24 mouse cellular contexts compared by ENCODE assay signal in genomic region chr4:139689627-139690269, GRCm38 (mm10). TPM values are rescaled to one million over a fixed set of nuclear protein-coding genes. Genes with fewer than 3 reads are reported as not detected.
DNase-seq lines count a peak whose midpoint lies in the region; ATAC-seq and TF ChIP-seq lines count a peak whose summit lies in the region.
"Had no signal": no experiment of that assay in that cellular context is flagged by ENCODE, and none has a peak within 500 bp of the region (broad histone marks: within the 10 kb centered on the region; RNA-seq: fewer than 3 reads in every experiment).

No protein-coding gene starts in this region.

- no peaks in the 10 kb centered on the region for H3K9me3 ChIP-seq in limb, embryonic 14.5 days (ENCODE audit: control insufficient read depth, low read length)
- H3K9me3 ChIP-seq: forebrain, embryonic 15.5 days; midbrain, embryonic 12.5 days; neural tube, embryonic 13.5 days had no signal

- no peak overlapping the region for H3K4me2 ChIP-seq in limb, embryonic 14.5 days (replicated peaks; ENCODE audit: low read depth, low read length, severe bottlenecking)
- H3K4me2 ChIP-seq: forebrain, embryonic 15.5 days; hindbrain, embryonic 14.5 days; midbrain, embryonic 12.5 days; neural tube, embryonic 13.5 days had no signal

- peaks cover 7% of the 10 kb centered on the region for H3K4me1 ChIP-seq in limb, embryonic 14.5 days (ENCODE audit: control insufficient read depth, insufficient read depth, low read length)

- H3K27me3 ChIP-seq in limb, embryonic 14.5 days (ENCODE audit: control insufficient read depth, insufficient read depth, low read length): no peaks in the 10 kb centered on the region
- H3K27me3 ChIP-seq: forebrain, embryonic 15.5 days; neural tube, embryonic 13.5 days had no signal

- H3K36me3 ChIP-seq in limb, embryonic 14.5 days (ENCODE audit: control insufficient read depth, insufficient read depth, low read length): no peaks in the 10 kb centered on the region
- H3K36me3 ChIP-seq: forebrain, embryonic 15.5 days; G1E; midbrain, embryonic 12.5 days; neural tube, embryonic 13.5 days had no signal

- no peak overlapping the region for H3K4me3 ChIP-seq in limb, embryonic 14.5 days (replicated peaks; ENCODE audit: low read length)
- H3K4me3 ChIP-seq: forebrain, embryonic 15.5 days; midbrain, embryonic 12.5 days; neural tube, embryonic 13.5 days had no signal

- ATAC-seq in limb, embryonic 14.5 days (ENCODE audit: low FRiP score, low read depth): peak; percentile 60
- ATAC-seq: forebrain, embryonic 15.5 days had no signal

- H3K27ac ChIP-seq in limb, embryonic 14.5 days (replicated peaks; ENCODE audit: low read depth, low read length): no peak overlapping the region
- H3K27ac ChIP-seq: forebrain, embryonic 15.5 days; hindbrain, embryonic 14.5 days; midbrain, embryonic 12.5 days; neural tube, embryonic 13.5 days had no signal

- 27% methylated on average over 7 of the region's 7 CpGs for WGBS in limb, embryonic 14.5 days

- no peak overlapping the region for H3K9ac ChIP-seq in limb, embryonic 14.5 days (ENCODE audit: low read depth, low read length, severe bottlenecking)
- H3K9ac ChIP-seq: forebrain, embryonic 15.5 days; hindbrain, embryonic 14.5 days; midbrain, embryonic 12.5 days; neural tube, embryonic 13.5 days had no signal

- peak; percentile 69 to 81 for DNase-seq in cerebellum, postnatal 10 days
- DNase-seq in cerebellum, adult 8-10 months: no peak
- DNase-seq in kidney, postnatal 14 days: peak; percentile 2
- no peak for DNase-seq in kidney, postnatal 4 days
- DNase-seq in Muller cell, postnatal 12 days (ENCODE audit: inconsistent ontology term): peak; percentile 27
- peak; percentile 49 for DNase-seq in limb, embryonic 14.5 days (ENCODE audit: low spot score)
- no peak for DNase-seq in frontal cortex, postnatal 36 days (ENCODE audit: low spot score in 2 of 2)
- no peak for DNase-seq in spleen, postnatal 4 days (ENCODE audit: low spot score in 2 of 2)
- DNase-seq: cerebellum, adult 11 months; heart, adult 11 months; kidney, adult 11 months; kidney, postnatal 25 days; liver; lung, adult 18-20 months; lung, postnatal 36 days; right cerebral cortex, postnatal 4 days had no signal

- TF ChIP-seq POLR2A in limb, embryonic 14.5 days (IDR thresholded peaks at IDR 0.05; ENCODE audit: borderline replicate concordance, extremely low read depth, insufficient read depth, insufficient read length): no peak

RNA-seq across cellular contexts. Expression of gene Tas1r2, which starts 36.4 kb away (rescaled TPM):
- 0.04 and 0.05 TPM in 2 replicates for polyA plus RNA-seq in limb, embryonic 14.5 days (2012; rRNA removed)
- polyA plus RNA-seq in limb, embryonic 14.5 days (2014; fragmentation: Nextera tagmentation; extraction: Ambion mirVana): not detected in 2 replicates
- polyA plus RNA-seq: cortical plate, adult 2 months; forebrain, embryonic 15.5 days; G1E; heart, embryonic 16.5 days; hindbrain, embryonic 14.5 days; midbrain, embryonic 12.5 days; neural tube, embryonic 13.5 days; stomach, embryonic 14.5 days had no signal

Comparison
In these comparisons a context has a peak if more than half of its experiments do, and no peak if none do; other contexts are left out.
1. DNase-seq: peak in cerebellum, postnatal 10 days (2 of 2), kidney, postnatal 14 days (single experiment), Muller cell, postnatal 12 days (single experiment) and limb, embryonic 14.5 days (single experiment); none in cerebellum, adult 8-10 months (single experiment), kidney, postnatal 4 days (0 of 2), frontal cortex, postnatal 36 days (0 of 2) and spleen, postnatal 4 days (0 of 2).